ENCODE assay signal across 8 mouse cellular contexts in the genomic region with DNA sequence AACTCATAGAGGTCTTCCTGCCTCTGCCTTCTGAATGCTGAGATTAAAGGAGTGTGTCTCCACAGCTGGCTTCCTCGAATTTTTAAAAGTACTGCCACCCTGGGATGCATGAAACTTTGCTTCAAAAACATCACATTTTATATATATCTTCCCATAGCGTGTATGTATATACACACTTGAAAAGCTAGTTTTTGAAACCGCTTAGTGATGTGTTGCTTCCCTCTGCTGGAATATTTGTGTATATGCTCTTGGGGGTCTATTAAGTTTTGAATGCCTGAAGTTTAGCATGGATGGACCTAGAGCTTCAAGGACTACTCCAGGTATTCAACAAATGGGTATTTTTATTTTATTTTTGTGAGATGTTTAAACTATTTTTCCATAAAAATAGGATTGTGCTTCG. TPM values are rescaled to one million over a fixed set of nuclear protein-coding genes. Genes with fewer than 3 reads are reported as not detected.
DNase-seq lines count a peak whose midpoint lies in the region.

No protein-coding gene starts in this region.

- DNase-seq in heart, adult 18-20 months = peak; percentile 42 to 45
- no peak for DNase-seq in heart, postnatal 4 days
- DNase-seq in spleen, postnatal 36 days (ENCODE audit: low spot score in 2 of 2) = peak; percentile 45 to 55
- no peak for DNase-seq in spleen, postnatal 4 days (ENCODE audit: low spot score in 2 of 2)
- DNase-seq in embryo, embryonic 9.5 days (ENCODE audit: extremely low spot score) = peak; percentile 25
- DNase-seq in retina, postnatal 7 days (ENCODE audit: low read depth, low spot score) = peak; percentile 16
- DNase-seq in adrenal gland, postnatal 10 days = no peak
- DNase-seq in urinary bladder, postnatal 10 days (ENCODE audit: low spot score) = no peak

RNA-seq across cellular contexts. Expression of gene Fam208a, which starts 14.7 kb away (rescaled TPM):
- total RNA-seq in heart, adult 18-20 months (2021) = 10 to 100 TPM in 1 of 2 experiments, 1 to 10 TPM in 1; 8.9 to 10.6 TPM
- 10 to 100 TPM; 12.0 to 12.8 TPM for total RNA-seq in heart, postnatal 4 days (2021)
- 10 to 100 TPM; 19.8 to 24.2 TPM for total RNA-seq in adrenal gland, postnatal 10 days (2021)

Comparison
In these comparisons a context has a peak if more than half of its experiments do, and no peak if none do; other contexts are left out.
1. DNase-seq: peak in heart, adult 18-20 months (2 of 2), spleen, postnatal 36 days (2 of 2), embryo, embryonic 9.5 days (single experiment) and retina, postnatal 7 days (single experiment); none in heart, postnatal 4 days (single experiment), spleen, postnatal 4 days (0 of 2), adrenal gland, postnatal 10 days (single experiment) and urinary bladder, postnatal 10 days (single experiment).